Mouse (Mus musculus): ENCODE results near the gene Rpusd3. TPM values are rescaled to one million over a fixed set of nuclear protein-coding genes. Genes with fewer than 3 reads are reported as not detected.

Rpusd3 gene
- polyA plus RNA-seq, 1 experiment from 2014 or later: 21.5 TPM

DNA sequence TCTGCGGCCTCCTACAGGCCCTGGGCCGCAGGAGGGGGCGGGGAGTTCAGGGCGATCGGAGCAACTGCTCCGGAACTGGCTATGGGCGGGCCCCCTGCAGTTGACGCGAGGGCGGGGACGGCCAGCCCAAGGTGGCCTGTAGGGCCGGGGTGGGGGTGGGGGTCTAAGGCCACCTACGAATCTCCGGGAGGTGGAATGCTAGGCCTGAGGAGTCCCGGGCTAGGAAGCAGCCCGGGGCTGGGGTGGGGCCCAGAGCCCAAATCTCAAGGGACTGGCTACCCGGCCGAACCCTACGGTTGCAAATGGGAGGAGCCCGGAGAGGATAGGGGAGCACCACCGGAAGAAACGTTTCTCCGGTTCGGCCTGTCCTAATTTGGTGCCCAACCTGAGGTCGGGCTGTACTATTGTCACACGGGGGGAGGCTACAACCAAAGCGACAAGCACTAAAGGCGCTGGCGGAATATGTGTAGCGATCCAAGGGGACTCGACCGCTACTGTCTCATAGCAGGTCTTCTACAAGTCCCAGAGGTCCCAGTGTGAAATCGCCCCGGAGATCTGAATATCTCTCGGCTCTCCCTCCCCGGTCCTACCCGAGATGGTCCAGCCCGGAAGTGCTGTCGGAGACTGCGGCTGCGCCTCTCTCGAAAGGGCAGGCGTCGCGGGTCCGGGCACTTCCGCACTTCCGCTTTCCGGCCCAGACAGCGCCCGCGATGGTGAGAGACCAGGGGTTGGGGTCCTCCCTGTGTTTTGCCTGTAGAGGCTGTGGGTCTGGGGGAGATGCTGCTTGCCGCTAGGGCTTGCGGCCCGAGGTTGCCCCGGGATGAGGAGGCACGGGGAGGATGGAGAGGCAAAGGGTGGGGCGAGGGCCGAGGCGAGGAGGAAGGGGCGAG is 41.4 kb downstream of the Rpusd3 start, which contains the start of the genes Tada3 and Arpc4:
Gene Tada3 (minus strand): TSS at position 388 of the 890 bp plus-strand sequence.
Gene Arpc4 (plus strand): TSS at position 620 of the 890 bp plus-strand sequence.
- WGBS: under 1% methylated on average over 61 of the region's 61 CpGs
- peak; percentile 48; the same call in 1 of the 2 replicates for TF ChIP-seq CTCF (IDR thresholded peaks at IDR 0.05; ENCODE audit: low read depth)
- Histone ChIP-seq H3K4me1 (replicated peaks; ENCODE audit: control insufficient read depth, insufficient read depth, low read length) (no peaks in the 10 kb centered on the region), H3K27ac (ENCODE audit: low read depth, low read length) (peak within 1 kb of the TSS; percentile 90), H3K36me3 (ENCODE audit: control insufficient read depth, insufficient read depth) (peaks cover 53% of the 10 kb centered on the region), H3K9ac (ENCODE audit: low read depth, low read length) (peak within 1 kb of the TSS; percentile 93), H3K4me3 (ENCODE audit: low read depth, low read length) (peak within 1 kb of the TSS; percentile 99), H3K27me3 (replicated peaks; ENCODE audit: control insufficient read depth, insufficient read depth, low read length) (no peaks in the 10 kb centered on the region), H3K4me2 (replicated peaks; ENCODE audit: low read depth) (peak within 1 kb of the TSS; percentile 84), H3K9me3 (ENCODE audit: control insufficient read depth) (no peaks in the 10 kb centered on the region)
- ATAC-seq: peak; percentile 96

DNA sequence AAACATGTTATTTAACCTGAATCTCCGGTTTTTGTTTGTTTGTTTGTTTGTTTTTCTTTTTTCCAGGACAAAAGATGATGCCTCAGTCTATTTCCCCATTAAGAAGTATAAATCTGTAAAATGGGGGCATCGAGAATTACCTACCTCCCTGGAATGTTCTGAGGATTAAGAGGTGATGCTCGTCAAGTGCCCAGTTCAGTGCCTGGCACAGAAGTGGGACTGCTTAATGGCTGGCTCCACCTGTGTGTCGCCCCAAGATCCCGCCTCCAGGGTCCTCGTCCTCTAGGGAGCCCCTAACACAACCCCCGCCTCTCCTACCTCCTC is 42.0 kb downstream of the Rpusd3 start:
- no peaks in the 10 kb centered on the region for H3K9me3 ChIP-seq (ENCODE audit: control insufficient read depth)
- peak overlapping the region; percentile 84 for H3K4me2 ChIP-seq (replicated peaks; ENCODE audit: low read depth)
- TF ChIP-seq CTCF (IDR thresholded peaks at IDR 0.05; ENCODE audit: low read depth): no peak; the same call in 1 of the 2 replicates
- H3K9ac ChIP-seq (ENCODE audit: low read depth, low read length): peak overlapping the region; percentile 93
- peak overlapping the region; percentile 99 for H3K4me3 ChIP-seq (ENCODE audit: low read depth, low read length)
- H3K36me3 ChIP-seq (ENCODE audit: control insufficient read depth, insufficient read depth): peaks cover 55% of the 10 kb centered on the region
- H3K27ac ChIP-seq (ENCODE audit: low read depth, low read length): peak overlapping the region; percentile 90
- no peaks in the 10 kb centered on the region for H3K27me3 ChIP-seq (replicated peaks; ENCODE audit: control insufficient read depth, insufficient read depth, low read length)
- WGBS: 5% methylated on average over 7 of the region's 7 CpGs
- H3K4me1 ChIP-seq (replicated peaks; ENCODE audit: control insufficient read depth, insufficient read depth, low read length): no peaks in the 10 kb centered on the region
- ATAC-seq: no peak

- no peak for ATAC-seq
- peaks cover 62% of the 10 kb centered on the region for H3K36me3 ChIP-seq (ENCODE audit: control insufficient read depth, insufficient read depth)
- TF ChIP-seq CTCF (IDR thresholded peaks at IDR 0.05; ENCODE audit: low read depth): no peak
- 87% methylated on average over 4 of the region's 4 CpGs for WGBS
- no peaks in the 10 kb centered on the region for H3K4me1 ChIP-seq (replicated peaks; ENCODE audit: control insufficient read depth, insufficient read depth, low read length)
- no peak overlapping the region for H3K27ac ChIP-seq (ENCODE audit: low read depth, low read length)
- H3K4me2 ChIP-seq (replicated peaks; ENCODE audit: low read depth): no peak overlapping the region
- no peak overlapping the region for H3K4me3 ChIP-seq (ENCODE audit: low read depth, low read length)
- no peak overlapping the region for H3K9ac ChIP-seq (ENCODE audit: low read depth, low read length)
- no peaks in the 10 kb centered on the region for H3K9me3 ChIP-seq (ENCODE audit: control insufficient read depth)
- H3K27me3 ChIP-seq (replicated peaks; ENCODE audit: control insufficient read depth, insufficient read depth, low read length): no peaks in the 10 kb centered on the region
Observed at GRCm38 (mm10) chr6:113373491-113373890, 45.6 kb downstream of the Rpusd3 start.

- no peak for TF ChIP-seq CTCF (IDR thresholded peaks at IDR 0.05; ENCODE audit: low read depth)
- 51% methylated on average over 20 of the region's 20 CpGs for WGBS
- H3K4me2 ChIP-seq (replicated peaks; ENCODE audit: low read depth): peak overlapping the region; percentile 25
- ATAC-seq: peak; percentile 70
- H3K9me3 ChIP-seq (ENCODE audit: control insufficient read depth): no peaks in the 10 kb centered on the region
- H3K27me3 ChIP-seq (replicated peaks; ENCODE audit: control insufficient read depth, insufficient read depth, low read length): no peaks in the 10 kb centered on the region
- H3K36me3 ChIP-seq (ENCODE audit: control insufficient read depth, insufficient read depth): peaks cover 67% of the 10 kb centered on the region
- no peak overlapping the region for H3K4me3 ChIP-seq (ENCODE audit: low read depth, low read length)
- H3K27ac ChIP-seq (ENCODE audit: low read depth, low read length): peak overlapping the region; percentile 55; the same call in 1 of the 2 replicates
- no peak overlapping the region for H3K9ac ChIP-seq (ENCODE audit: low read depth, low read length)
- no peaks in the 10 kb centered on the region for H3K4me1 ChIP-seq (replicated peaks; ENCODE audit: control insufficient read depth, insufficient read depth, low read length)
Observed at GRCm38 (mm10) chr6:113370194-113370929, 48.8 kb downstream of the Rpusd3 start.

GRCm38 (mm10) chr6:113368577-113368976 is 50.6 kb downstream of the Rpusd3 start:
- TF ChIP-seq CTCF (IDR thresholded peaks at IDR 0.05; ENCODE audit: low read depth): no peak
- 91% methylated on average over 5 of the region's 5 CpGs for WGBS
- Histone ChIP-seq H3K4me3 (ENCODE audit: low read depth, low read length) (no peak overlapping the region), H3K4me1 (replicated peaks; ENCODE audit: control insufficient read depth, insufficient read depth, low read length) (no peaks in the 10 kb centered on the region), H3K9ac (ENCODE audit: low read depth, low read length) (no peak overlapping the region), H3K27ac (ENCODE audit: low read depth, low read length) (no peak overlapping the region), H3K36me3 (ENCODE audit: control insufficient read depth, insufficient read depth) (peaks cover 52% of the 10 kb centered on the region), H3K4me2 (replicated peaks; ENCODE audit: low read depth) (no peak overlapping the region), H3K27me3 (replicated peaks; ENCODE audit: control insufficient read depth, insufficient read depth, low read length) (no peaks in the 10 kb centered on the region), H3K9me3 (ENCODE audit: control insufficient read depth) (no peaks in the 10 kb centered on the region)
- ATAC-seq: no peak

DNA sequence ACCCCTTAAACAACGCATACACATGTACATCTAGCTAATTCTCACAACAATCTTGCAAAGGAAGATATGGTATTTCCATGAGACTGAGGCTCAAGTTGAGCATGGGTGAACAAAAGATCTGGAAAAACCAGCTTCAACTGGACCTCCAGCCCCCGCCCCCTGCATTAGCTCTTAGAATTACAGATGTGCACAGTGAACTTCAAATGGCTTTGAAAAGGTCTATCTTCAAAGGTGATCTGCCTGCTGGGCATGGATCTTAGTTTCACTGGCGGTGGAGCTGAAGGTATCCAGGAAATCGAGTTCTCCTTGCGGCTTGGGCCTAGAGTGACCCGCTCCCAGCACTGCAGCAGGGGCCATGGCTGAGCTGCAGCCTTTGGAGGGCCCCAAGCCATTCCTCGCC is 51.0 kb downstream of the Rpusd3 start:
- Histone ChIP-seq H3K4me3 (ENCODE audit: low read depth, low read length) (no peak overlapping the region), H3K4me1 (replicated peaks; ENCODE audit: control insufficient read depth, insufficient read depth, low read length) (no peaks in the 10 kb centered on the region), H3K9ac (ENCODE audit: low read depth, low read length) (no peak overlapping the region), H3K27ac (ENCODE audit: low read depth, low read length) (no peak overlapping the region), H3K27me3 (replicated peaks; ENCODE audit: control insufficient read depth, insufficient read depth, low read length) (no peaks in the 10 kb centered on the region), H3K9me3 (ENCODE audit: control insufficient read depth) (no peaks in the 10 kb centered on the region), H3K36me3 (ENCODE audit: control insufficient read depth, insufficient read depth) (peaks cover 47% of the 10 kb centered on the region), H3K4me2 (replicated peaks; ENCODE audit: low read depth) (no peak overlapping the region)
- TF ChIP-seq CTCF (IDR thresholded peaks at IDR 0.05; ENCODE audit: low read depth): no peak
- 92% methylated on average over 7 of the region's 7 CpGs for WGBS
- ATAC-seq: no peak
